Mouse (Mus musculus): ENCODE results near the gene Foxj2.
A peak's percentile ranks its signal among the peaks of the same experiment; 100 is the strongest.

Foxj2 gene

GRCm38 (mm10) chr6:122813640-122814039, 6.1 kb upstream of the Foxj2 start:
- DNase-seq (ENCODE audit: low spot score): no peak

DNA sequence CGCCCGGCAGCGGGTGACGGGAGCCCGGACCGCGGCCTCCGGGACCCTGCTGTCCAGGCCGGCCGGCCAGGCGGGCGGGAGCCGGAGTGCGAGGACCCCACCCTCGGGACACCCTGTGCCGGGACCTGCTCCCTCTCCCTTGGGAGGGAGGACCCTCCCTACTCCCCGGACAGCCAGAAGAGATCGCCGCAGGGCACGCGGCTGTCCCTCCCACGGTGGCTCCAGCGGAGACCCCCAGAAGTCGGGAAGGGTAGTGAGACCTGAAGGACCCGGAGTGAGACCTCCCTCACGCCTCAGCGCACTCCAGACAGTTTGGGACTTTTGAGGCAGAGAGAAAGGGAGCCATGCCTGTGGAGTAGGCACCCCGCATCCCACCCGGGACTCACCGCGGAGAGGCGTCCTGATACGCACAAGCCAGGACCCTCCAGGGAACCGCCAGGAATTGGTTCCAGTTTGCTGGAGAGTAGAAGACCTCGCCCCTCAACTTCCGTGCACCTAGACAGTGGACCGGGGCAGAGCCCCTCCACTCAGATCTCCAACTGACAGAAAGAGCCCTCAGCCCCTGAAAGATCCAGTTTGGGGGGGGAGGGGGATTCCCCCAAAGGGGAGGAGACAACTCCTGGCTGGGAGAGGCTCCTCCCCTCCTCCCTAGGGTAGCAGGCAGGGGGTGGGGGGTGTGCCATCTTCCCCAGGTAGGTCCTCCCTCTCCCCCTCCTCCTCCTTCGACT, 521 bp downstream of the Foxj2 start:
- DNase-seq (ENCODE audit: low spot score): peak; percentile 35

DNA sequence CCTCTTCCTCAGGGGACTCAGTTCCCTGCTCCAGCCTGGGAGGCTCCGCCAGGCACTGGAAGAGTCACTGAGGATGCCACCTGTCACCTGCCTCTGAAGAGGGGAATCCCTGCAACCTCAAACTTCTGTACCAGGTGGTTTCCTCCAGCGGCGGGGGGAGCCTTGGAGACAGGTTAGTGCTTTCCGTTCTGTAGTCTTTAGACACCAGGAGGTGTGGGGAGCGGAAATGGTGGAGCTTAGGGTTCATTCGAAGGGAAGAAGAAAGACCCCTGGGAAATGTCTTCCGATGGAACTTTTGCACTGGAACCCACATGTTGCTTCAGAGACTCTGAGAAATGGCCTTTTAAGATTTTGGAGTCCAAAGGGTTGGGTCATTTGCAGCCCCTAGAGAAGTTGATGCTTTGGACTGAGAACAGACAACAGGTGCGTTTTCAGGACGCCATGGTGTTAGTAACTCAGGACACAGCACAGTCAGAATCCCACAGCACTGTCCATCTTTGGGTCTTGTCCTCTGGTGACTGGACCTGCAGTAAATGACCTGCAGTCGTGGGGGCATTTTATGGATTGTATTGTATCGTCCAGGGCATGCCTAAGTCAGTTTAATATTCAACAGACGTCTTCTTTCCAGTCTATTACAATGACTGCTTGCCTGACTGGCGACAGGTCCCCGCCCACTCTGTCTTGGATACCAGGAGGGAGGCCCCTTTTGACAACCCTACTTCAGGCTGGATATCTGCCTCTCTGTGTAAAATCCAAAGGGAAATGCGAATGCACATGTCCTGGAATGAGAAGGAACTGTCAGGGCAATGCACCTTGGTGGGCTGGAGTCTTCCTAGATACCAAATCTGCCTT, 1.3 kb downstream of the Foxj2 start:
- no peak for DNase-seq (ENCODE audit: low spot score)

DNA sequence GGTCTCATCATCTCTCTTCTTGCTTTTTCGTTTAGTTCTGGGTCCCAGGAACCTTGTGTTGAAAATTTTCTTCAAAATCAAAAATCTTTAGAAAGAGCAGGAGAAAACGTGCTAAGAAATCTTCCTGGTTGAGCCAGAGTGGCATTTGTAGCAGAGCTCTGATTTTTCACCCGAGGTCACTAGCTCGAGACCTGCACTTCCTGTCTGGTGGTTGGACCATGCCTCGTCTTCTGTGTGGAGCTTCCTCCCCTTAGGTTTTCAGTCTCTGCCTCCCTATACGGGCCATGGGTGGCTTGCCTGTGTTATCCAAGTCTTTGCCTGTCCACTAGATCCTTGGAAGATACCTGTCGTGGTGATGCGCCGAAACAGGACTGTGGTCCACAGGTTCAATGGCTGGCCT, 2.1 kb downstream of the Foxj2 start:
- DNase-seq (ENCODE audit: low spot score): no peak

GRCm38 (mm10) chr6:122824086-122824485, 4.4 kb downstream of the Foxj2 start:
- no peak for DNase-seq (ENCODE audit: low spot score)

- no peak for DNase-seq (ENCODE audit: low spot score)
Measured at GRCm38 (mm10) chr6:122825166-122825565, 5.5 kb downstream of the Foxj2 start.

DNA sequence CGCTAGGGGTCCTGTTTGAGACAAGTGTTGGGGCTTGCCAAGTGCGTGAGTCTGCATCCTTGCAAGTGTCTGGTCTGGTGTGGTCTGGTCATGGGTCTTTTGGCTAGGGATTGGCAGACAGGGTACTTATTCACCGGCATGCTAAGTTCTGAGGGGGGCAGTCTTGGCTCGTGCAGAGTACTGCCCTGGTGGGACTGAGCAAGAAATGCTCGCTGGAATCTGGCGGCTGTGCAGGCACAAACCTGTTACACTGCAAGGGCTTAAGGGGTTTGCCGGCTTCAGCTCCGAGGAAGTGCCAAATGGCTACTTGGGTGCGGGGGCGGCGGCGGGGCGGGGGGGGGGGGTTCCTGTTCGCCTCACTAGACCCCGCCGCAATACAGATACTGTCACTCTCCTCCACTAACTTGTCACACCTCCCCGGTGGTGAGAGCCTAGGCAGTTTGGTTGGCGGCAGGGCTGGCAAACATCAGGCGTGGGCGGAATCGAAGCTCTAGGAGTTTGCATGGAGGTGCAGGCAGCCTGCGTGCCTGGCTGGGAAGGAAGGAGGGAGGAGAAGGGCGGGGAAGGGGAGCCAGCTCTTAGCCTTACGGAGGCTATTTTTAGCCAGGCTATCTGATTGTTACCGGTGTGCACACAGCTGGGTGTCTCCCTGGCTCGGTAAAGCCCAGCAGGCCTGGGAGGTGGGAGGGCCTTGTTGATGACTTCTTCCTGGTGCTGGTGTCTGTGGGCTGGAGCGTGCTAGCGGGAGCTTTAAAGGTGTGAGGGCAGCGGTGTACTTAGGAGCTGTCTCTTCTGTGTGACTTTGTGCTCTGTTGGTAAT, 6.4 kb downstream of the Foxj2 start:
- peak; percentile 51 for DNase-seq (ENCODE audit: low spot score)

DNA sequence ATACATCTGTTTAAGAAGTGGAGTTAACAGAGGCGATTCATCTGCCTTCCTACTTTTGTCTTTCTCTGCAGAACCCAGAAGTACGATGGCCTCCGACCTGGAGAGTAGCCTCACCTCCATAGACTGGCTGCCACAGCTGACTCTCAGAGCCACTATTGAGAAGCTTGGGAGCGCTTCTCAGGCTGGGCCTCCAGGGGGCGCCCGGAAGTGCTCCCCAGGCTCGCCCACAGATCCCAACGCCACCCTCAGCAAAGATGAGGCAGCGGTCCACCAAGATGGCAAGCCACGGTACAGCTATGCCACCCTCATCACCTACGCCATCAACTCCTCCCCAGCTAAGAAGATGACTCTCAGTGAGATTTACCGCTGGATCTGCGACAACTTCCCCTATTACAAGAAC, 8.4 kb downstream of the Foxj2 start:
- DNase-seq (ENCODE audit: low spot score): no peak

- no peak for DNase-seq (ENCODE audit: low spot score)
Measured at GRCm38 (mm10) chr6:122832880-122833279, 13.2 kb downstream of the Foxj2 start.

DNA sequence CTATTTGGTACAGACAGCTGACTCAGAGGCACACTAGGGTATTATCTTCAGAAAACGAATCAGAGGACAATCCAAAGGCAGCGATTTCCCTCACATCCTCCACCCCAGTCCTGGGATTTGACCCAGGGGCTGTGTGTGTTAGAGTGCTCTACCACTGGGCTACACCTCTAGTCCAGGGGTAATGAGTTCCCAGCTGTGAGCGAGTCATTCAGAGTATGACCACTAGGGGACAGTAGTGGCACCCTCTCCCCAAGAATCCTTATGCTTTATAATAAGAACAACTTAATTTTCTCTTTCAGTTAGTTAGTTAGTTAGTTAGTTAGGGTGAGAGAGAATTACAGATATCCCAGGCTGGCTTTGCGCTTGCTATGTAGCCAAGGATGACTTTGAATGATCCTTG, 14.7 kb downstream of the Foxj2 start:
- peak; percentile 29 for DNase-seq (ENCODE audit: low spot score)

DNA sequence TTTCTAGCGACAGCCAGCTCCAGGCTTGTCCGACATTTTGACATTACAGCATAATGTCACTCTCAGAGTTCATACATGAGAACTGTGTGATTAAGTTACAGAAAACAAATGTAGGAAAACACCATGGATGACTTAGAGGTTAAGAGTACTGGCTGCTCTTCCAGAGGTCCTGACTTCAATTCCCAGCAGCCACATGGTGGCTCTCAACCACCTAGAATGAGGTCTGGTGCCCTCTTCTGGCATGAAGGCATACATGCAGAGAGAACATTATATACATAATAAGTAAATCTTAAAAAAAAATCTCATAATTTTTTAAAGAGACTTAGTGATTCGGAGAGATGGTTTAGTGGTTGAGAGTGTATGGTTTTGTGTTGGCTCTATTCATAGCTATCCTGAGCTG, 17.3 kb downstream of the Foxj2 start:
- DNase-seq (ENCODE audit: low spot score): no peak

- no peak for DNase-seq (ENCODE audit: low spot score)
Measured at GRCm38 (mm10) chr6:122837539-122837938, 17.8 kb downstream of the Foxj2 start.

- no peak for DNase-seq (ENCODE audit: low spot score)
Measured at GRCm38 (mm10) chr6:122843759-122844158, 24.0 kb downstream of the Foxj2 start.

GRCm38 (mm10) chr6:122852696-122853095, 33.0 kb downstream of the Foxj2 start:
- no peak for DNase-seq (ENCODE audit: low spot score)

- no peak for DNase-seq (ENCODE audit: low spot score)
Measured at GRCm38 (mm10) chr6:122854552-122854951, 34.8 kb downstream of the Foxj2 start.

- DNase-seq (ENCODE audit: low spot score): no peak
Measured at GRCm38 (mm10) chr6:122855955-122856354, 36.2 kb downstream of the Foxj2 start, which contains the start of gene C3ar1. Gene C3ar1 (minus strand): TSS chr6:122856161.

DNA sequence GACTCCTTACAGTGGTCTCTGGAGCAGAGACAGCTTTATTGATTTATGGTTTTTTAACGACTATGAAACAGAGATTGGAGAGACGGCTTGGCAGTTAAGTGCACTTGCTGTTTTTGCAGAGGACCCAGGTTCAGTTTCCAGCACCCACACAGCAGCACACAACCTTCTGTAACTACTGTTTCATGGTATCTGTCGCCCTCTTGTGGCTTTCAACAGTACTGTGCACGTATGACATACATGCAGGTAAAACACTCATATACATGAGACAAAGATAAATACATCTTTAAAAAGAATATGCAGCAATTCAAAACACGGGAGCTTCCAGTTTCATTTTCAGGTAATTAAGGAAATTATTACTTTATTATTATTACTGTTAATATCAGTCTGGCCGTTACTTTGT, 42.7 kb downstream of the Foxj2 start:
- DNase-seq (ENCODE audit: low spot score): no peak

DNA sequence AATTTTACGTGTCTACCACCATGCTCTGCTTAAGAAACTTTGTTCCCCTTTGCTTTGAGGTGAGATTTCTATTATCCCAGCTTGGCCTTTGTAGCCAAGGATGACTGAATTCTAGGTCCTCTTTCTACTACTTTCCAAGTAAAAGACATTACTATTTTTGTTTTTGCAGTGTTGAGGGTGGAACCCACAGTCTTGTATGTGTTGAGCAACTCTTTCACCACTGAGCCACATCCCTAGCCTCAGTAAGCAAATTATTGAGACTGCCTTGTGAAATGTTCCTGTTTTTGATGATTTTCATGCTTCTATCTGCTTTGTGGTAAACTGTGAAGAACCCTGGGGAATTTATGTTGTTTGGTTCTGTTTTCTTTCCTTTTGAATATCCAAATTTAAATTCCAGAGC, 43.2 kb downstream of the Foxj2 start:
- DNase-seq (ENCODE audit: low spot score): no peak

- DNase-seq (ENCODE audit: low spot score): no peak
Measured at GRCm38 (mm10) chr6:122867914-122868313, 48.2 kb downstream of the Foxj2 start.

DNA sequence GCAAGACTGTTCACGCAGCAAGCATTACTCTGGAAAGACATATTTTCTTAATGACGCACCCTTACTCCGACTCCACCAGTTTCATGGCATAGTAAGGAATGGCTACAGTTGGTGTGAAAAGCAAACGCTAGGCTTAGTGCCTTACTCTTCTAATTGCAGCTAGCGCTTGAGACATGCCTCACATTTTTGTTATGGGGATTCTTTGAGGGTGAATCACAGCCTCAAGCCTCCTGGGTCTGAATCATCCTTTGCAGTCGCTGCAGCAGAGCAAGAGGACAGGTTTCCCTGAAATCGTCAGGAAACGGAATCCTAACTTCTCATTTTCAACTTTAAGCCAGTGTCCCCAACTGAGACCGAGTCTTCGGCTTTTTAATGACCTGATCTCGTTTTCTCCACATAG, 50.1 kb downstream of the Foxj2 start:
- DNase-seq (ENCODE audit: low spot score): no peak

DNA sequence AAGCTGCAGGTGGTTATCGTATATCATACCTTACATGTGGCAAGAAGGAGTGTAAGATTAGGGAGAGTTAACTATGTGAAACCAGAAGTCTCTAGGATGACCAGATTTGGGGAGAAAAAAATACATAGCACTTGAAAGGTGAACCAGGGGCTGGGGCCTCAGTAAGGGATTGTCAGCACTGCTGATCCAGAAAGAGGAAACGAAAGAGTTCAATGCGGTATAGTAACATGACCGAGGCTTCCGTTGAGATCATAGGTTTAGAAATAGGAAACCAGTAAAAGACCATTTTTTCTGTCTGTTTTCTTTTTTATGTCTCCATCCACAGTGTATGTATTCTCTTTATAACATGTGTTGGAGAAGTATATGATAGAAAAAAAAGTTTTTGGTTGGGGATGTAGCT, 53.1 kb downstream of the Foxj2 start:
- no peak for DNase-seq (ENCODE audit: low spot score)

DNA sequence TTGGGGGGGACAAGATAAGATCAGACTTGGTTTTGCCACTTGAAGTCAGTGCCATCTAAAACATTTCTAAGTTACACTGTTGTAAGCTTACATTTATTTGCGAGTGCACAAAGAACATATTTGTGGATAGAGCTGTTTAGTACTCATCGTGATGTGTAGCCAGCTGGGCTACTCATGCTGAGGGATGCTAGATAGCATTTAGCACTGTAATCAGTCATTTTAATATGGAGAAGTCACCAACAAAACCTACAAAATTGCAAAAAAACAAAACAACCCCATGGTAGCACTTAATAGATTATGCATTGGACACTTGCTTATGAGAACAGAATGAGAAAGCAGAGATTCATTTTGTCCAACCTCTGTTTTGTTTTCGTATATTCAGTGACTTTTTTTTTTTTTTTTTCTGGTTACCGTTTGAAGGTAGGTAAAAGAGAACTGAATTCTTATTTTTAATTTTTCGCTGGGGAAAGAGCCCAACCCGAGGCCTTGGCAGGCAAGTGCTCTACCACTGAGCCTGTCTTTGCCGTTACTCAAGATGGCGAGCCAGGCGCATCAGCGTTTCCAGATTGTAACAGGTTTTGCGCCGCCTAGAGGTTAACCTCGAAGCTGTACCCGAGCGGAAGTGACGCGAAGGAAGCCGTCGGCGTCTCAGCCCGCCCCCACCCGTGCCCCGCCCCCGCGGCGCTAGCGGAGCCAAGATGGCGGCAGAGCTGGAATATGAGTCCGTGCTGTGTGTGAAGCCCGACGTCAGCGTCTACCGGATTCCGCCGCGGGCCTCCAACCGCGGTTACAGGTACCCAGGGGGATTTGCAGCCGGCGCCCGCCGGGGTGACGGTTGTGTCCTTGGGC, 54.4 kb downstream of the Foxj2 start, which contains the start of gene Necap1:
Necap1 (plus strand) TSS at position 604 of the 849 bp plus-strand sequence.
- DNase-seq (ENCODE audit: low spot score): peak; percentile 98
